Mouse (Mus musculus): ENCODE results near the gene 1600014C10Rik. TPM values are rescaled to one million over a fixed set of nuclear protein-coding genes. Genes with fewer than 3 reads are reported as not detected.
A peak's percentile ranks its signal among the peaks of the same experiment; 100 is the strongest.

Gene 1600014C10Rik
- polyA plus RNA-seq, 1 experiment from 2014 or later = 15.1 TPM

- DNase-seq (no peak), ATAC-seq (ENCODE audit: insufficient read depth) (no peak)
- H3K27me3 ChIP-seq (ENCODE audit: insufficient read depth, low read length) = no peaks in the 10 kb centered on the region
- no peaks in the 10 kb centered on the region for H3K36me3 ChIP-seq (ENCODE audit: insufficient read depth)
- H3K9ac ChIP-seq = peak overlapping the region; percentile 76
- H3K9me3 ChIP-seq (ENCODE audit: low read depth, low read length) = no peaks in the 10 kb centered on the region
- H3K4me2 ChIP-seq = peak overlapping the region; percentile 97
- H3K4me3 ChIP-seq (ENCODE audit: low read depth, low read length) = peak overlapping the region; percentile 62
- peaks cover 7% of the 10 kb centered on the region for H3K4me1 ChIP-seq (ENCODE audit: insufficient read depth)
- TF ChIP-seq CTCF (IDR thresholded peaks at IDR 0.05; ENCODE audit: low read depth) = no peak
- H3K27ac ChIP-seq (ENCODE audit: low read depth) = peak overlapping the region; percentile 86; the same call in 1 of the 2 replicates
- 45% methylated on average over 1 of the region's 1 CpGs for WGBS
Observed at GRCm38 (mm10) chr7:38184418-38184745, 1.4 kb downstream of the 1600014C10Rik start.

DNA sequence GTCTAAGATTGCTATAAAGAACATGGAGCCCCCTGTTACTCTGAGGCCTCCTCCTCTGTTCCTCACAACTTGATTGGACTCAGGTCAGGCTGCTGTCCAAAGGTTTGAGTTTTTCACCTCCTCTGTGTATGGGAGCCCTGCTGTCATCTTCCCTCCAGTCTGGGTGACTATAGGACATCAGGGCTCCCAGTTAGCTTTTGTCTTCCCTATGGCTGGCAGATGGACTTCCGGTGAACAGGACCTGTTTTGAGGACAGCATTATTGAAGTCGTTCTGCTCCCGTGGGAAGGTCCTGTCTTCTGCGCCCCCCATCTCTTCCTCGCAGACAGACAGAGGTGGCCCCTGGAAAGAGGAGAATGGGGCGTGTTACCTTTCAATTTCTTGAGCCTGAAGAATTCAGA is 1.8 kb downstream of the 1600014C10Rik start:
- H3K36me3 ChIP-seq (ENCODE audit: insufficient read depth) = no peaks in the 10 kb centered on the region
- ATAC-seq (ENCODE audit: insufficient read depth) (no peak), DNase-seq (no peak)
- H3K9me3 ChIP-seq (ENCODE audit: low read depth, low read length) = no peaks in the 10 kb centered on the region
- peaks cover 7% of the 10 kb centered on the region for H3K4me1 ChIP-seq (ENCODE audit: insufficient read depth)
- WGBS = 86% methylated on average over 6 of the region's 6 CpGs
- no peak for TF ChIP-seq CTCF (IDR thresholded peaks at IDR 0.05; ENCODE audit: low read depth)
- no peak overlapping the region for H3K9ac ChIP-seq
- no peaks in the 10 kb centered on the region for H3K27me3 ChIP-seq (ENCODE audit: insufficient read depth, low read length)
- H3K4me3 ChIP-seq (ENCODE audit: low read depth, low read length) = no peak overlapping the region
- H3K4me2 ChIP-seq = no peak overlapping the region
- no peak overlapping the region for H3K27ac ChIP-seq (ENCODE audit: low read depth)

DNA sequence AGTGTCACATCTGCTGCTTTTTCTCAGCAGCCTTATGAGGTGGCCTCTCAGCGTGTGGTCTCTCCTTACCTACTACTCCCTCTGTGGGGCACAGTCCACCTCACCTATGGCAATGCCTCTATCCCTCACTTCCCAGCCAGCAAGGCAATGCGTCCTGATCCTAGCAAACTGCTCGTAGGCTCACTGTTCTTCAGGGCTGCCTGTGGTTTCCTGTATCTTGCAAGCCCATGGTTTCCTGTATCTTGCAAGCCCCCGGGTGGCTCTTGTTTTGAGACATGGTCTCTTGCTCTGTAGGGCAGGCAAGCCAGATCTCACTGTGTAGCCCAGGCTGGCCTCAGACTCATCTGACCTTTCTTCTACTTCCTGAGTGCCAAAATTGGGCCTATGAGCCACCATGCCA is 3.8 kb downstream of the 1600014C10Rik start:
- Histone ChIP-seq H3K36me3 (ENCODE audit: insufficient read depth) (no peaks in the 10 kb centered on the region), H3K9ac (no peak overlapping the region), H3K4me3 (ENCODE audit: low read depth, low read length) (no peak overlapping the region), H3K27me3 (ENCODE audit: insufficient read depth, low read length) (no peaks in the 10 kb centered on the region), H3K4me1 (ENCODE audit: insufficient read depth) (peaks cover 7% of the 10 kb centered on the region), H3K4me2 (no peak overlapping the region), H3K9me3 (ENCODE audit: low read depth, low read length) (no peaks in the 10 kb centered on the region), H3K27ac (ENCODE audit: low read depth) (no peak overlapping the region)
- 70% methylated on average over 4 of the region's 4 CpGs for WGBS
- ATAC-seq (ENCODE audit: insufficient read depth) = no peak
- TF ChIP-seq CTCF (IDR thresholded peaks at IDR 0.05; ENCODE audit: low read depth) = no peak
- no peak for DNase-seq

GRCm38 (mm10) chr7:38187796-38188195 is 4.8 kb downstream of the 1600014C10Rik start:
- Histone ChIP-seq H3K4me3 (ENCODE audit: low read depth, low read length) (no peak overlapping the region), H3K27ac (ENCODE audit: low read depth) (no peak overlapping the region), H3K9me3 (ENCODE audit: low read depth, low read length) (no peaks in the 10 kb centered on the region), H3K9ac (no peak overlapping the region), H3K4me1 (ENCODE audit: insufficient read depth) (peaks cover 5% of the 10 kb centered on the region), H3K4me2 (no peak overlapping the region), H3K36me3 (ENCODE audit: insufficient read depth) (no peaks in the 10 kb centered on the region), H3K27me3 (ENCODE audit: insufficient read depth, low read length) (no peaks in the 10 kb centered on the region)
- 69% methylated on average over 4 of the region's 4 CpGs for WGBS
- no peak for ATAC-seq (ENCODE audit: insufficient read depth)
- peak; percentile 15 for DNase-seq
- TF ChIP-seq CTCF (IDR thresholded peaks at IDR 0.05; ENCODE audit: low read depth) = no peak

GRCm38 (mm10) chr7:38188281-38189075 is 5.5 kb downstream of the 1600014C10Rik start:
- TF ChIP-seq CTCF (IDR thresholded peaks at IDR 0.05; ENCODE audit: low read depth) = no peak
- Histone ChIP-seq H3K9ac (no peak overlapping the region), H3K27ac (ENCODE audit: low read depth) (no peak overlapping the region)

DNA sequence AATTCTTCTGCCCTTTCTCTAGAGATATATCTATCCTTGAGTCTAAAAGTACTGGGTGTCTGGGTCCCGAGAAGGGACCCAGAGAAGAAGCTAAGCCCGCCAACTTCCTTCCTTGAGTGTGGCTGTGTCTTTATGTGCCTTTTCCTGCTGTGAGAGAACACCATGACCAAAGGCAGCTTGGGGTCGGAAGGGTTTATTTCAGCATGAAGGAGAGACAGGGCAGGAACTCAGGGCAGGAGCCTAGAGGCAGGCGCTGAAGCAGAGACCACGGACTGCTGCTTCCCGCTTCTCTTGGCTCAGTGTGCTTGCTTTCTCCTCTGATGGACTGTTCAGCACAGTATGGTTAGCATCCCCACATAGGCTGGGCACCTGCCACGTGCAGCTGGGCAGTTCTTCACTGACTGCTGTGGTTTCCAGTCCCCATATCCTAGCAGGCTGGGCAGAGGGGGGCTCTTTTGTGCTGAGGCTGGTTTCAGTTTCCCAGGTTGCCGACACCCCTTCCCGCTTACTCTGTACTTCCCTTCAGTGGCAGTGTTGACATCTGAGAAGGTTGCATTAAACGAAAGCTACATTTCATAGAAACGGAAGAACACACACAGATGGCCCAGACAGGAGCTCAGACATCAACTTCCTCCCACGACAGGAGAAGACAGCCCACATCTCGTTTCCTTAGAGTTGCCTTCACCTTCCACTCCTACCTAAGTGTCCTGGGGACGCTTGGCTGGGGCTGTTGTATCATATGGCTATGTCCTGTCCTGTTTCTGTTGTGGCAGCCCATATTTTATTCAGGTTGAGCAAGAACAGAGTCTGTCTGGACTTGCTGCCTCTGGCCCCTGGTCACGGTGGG is 6.3 kb downstream of the 1600014C10Rik start:
- Histone ChIP-seq H3K27me3 (ENCODE audit: insufficient read depth, low read length) (no peaks in the 10 kb centered on the region), H3K4me3 (ENCODE audit: low read depth, low read length) (no peak overlapping the region), H3K4me1 (ENCODE audit: insufficient read depth) (no peaks in the 10 kb centered on the region), H3K9me3 (ENCODE audit: low read depth, low read length) (no peaks in the 10 kb centered on the region), H3K9ac (no peak overlapping the region), H3K27ac (ENCODE audit: low read depth) (no peak overlapping the region), H3K36me3 (ENCODE audit: insufficient read depth) (no peaks in the 10 kb centered on the region), H3K4me2 (no peak overlapping the region)
- TF ChIP-seq CTCF (IDR thresholded peaks at IDR 0.05; ENCODE audit: low read depth) = no peak
- peak; percentile 14 for DNase-seq
- ATAC-seq (ENCODE audit: insufficient read depth) = no peak
- 72% methylated on average over 15 of the region's 15 CpGs for WGBS

More at GRCm38 (mm10) chr7:38188281-38189075, 5.5 kb downstream of the 1600014C10Rik start:
- Histone ChIP-seq H3K9me3 (ENCODE audit: low read depth, low read length) (no peaks in the 10 kb centered on the region), H3K4me1 (ENCODE audit: insufficient read depth) (no peaks in the 10 kb centered on the region), H3K27me3 (ENCODE audit: insufficient read depth, low read length) (no peaks in the 10 kb centered on the region), H3K4me3 (ENCODE audit: low read depth, low read length) (no peak overlapping the region), H3K4me2 (no peak overlapping the region), H3K36me3 (ENCODE audit: insufficient read depth) (no peaks in the 10 kb centered on the region)
- no peak for DNase-seq
- WGBS = 84% methylated on average over 8 of the region's 8 CpGs
- ATAC-seq (ENCODE audit: insufficient read depth) = no peak

Measured in lung, embryonic 14.5 days (tissue).